Mouse (Mus musculus) olfactory bulb, adult 2 months (tissue): ENCODE measurements around the gene Hint3. TPM values are rescaled to one million over a fixed set of nuclear protein-coding genes. Genes with fewer than 3 reads are reported as not detected.
"Not testable (repeated sequence)": the region's sequence is repeated elsewhere in the genome, so short reads cannot be mapped to it uniquely, and the experiment has no call there.

Source experiments
- H3K27ac ChIP-seq: fragments of 200-500 bp; 2 replicates; pipeline ENCODE4 v1.5.1; 2012; ENCODE audit warnings: low read depth, low read length; ENCODE audit not compliant: insufficient read depth
- H3K4me1 ChIP-seq: fragments of 200-500 bp; 2 replicates; pipeline ENCODE4 v1.6.1; 2012; ENCODE audit warnings: low read length; ENCODE audit not compliant: control insufficient read depth, insufficient read depth
- H3K4me3 ChIP-seq: fragments of 200-500 bp; 2 replicates; pipeline ENCODE4 v1.5.1; 2012; ENCODE audit warnings: mild to moderate bottlenecking, low read depth, low read length, moderate library complexity; ENCODE audit not compliant: insufficient read depth
- CTCF ChIP-seq: fragments of 200-500 bp; IDR thresholded peaks from 2 replicates; pipeline ENCODE4 v1.5.1; 2012; ENCODE audit warnings: low read depth, mild to moderate bottlenecking, low read length, moderate library complexity; ENCODE audit not compliant: insufficient read depth
- POLR2A ChIP-seq: fragments of 200-500 bp; IDR thresholded peaks from 2 replicates; pipeline ENCODE4 v1.6.1; 2012; ENCODE audit warnings: mild to moderate bottlenecking, low read depth, low read length, moderate library complexity; ENCODE audit not compliant: insufficient read depth
- WGBS: fragments of 180-500 bp; shearing (Covaris S2); methylation state at CpG from one replicate; pipeline ENCODE4 v1.1.7; 2018; 5-methylcytosine and 5-hydroxymethylcytosine counted together
- polyA plus RNA-seq: library from polyadenylated mRNA; stranded (reverse); fragments of >200 nt; gene quantifications from 2 replicates; pipeline ENCODE4 v1.2.4, GENCODE M21; 2012; ENCODE audit warnings: low replicate concordance; ENCODE audit not compliant: missing spikeins, insufficient read depth, insufficient read length

Gene Hint3
- polyA plus RNA-seq = not detected in 2 replicates

DNA sequence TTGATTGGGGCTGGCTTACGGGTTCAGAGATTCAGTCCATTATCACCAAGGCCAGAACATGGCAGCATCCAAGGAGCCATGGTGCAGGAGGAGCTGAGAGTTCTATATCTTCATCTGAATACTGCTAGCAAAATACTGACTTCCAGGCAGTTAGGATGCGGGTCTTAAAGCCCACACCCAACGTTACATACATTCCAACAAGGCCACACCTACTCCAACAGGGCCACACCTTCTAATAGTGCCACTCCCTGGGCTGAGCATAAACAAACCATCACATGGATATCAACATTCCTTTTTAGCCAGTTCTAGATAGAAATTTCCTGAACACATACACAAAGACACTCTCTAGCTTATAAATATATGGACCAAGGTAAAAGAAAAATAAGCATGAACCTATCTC, at the start of gene Hint3:
TSS of gene Hint3 (minus strand) at position 120 of the 400 bp plus-strand sequence.
- Histone ChIP-seq H3K27ac (no peak within 1 kb of the TSS), H3K4me1 (no peaks in the 10 kb centered on the region), H3K4me3 (no peak within 1 kb of the TSS)
- no peak for TF ChIP-seq POLR2A
- no peak for TF ChIP-seq CTCF
- WGBS = 91% methylated on average over 3 of the region's 3 CpGs

DNA sequence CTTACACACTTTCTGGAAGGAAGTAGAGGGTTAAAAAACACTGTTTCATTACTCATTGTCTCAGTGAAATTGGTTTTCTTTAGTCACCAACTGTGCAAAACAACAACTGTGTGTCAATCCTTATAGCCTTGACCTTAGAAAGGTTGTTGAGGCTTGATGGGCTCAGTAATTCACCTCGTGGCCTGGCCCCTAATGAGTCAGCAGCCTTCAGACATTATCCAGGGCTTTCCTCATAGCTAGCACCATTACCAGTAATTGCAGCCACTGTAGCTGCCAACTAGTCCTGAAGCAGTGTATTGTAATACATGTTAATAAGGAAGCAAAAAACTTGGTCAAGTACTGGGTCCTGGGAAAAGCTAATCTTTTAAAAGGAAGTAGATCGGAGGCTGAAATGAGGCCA, 48.6 kb upstream of the Hint3 start:
- 29% methylated on average over 2 of the region's 2 CpGs for WGBS
- no peaks in the 10 kb centered on the region for H3K4me1 ChIP-seq
- TF ChIP-seq CTCF = no peak
- H3K27ac ChIP-seq = no peak overlapping the region
- H3K4me3 ChIP-seq = no peak overlapping the region

DNA sequence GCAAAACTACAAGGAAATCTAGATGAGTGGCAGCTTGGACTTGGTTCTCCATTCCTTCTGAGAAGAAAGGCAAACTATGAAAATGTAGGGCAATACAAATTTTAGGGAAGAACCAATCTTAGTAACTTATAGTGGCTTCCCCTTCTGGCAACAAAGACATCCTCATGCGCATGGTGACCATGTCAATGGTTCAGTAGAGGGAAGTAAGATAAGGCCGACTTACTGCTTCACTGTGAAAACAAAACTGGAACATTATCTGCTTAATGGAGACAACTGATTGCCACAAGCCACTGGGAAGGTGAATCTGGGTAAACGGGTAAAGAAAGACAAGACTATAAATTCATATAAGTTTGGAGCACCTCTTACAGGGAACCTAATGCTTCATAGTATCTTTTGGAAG, 45.4 kb upstream of the Hint3 start:
- 96% methylated on average over 3 of the region's 3 CpGs for WGBS
- Histone ChIP-seq H3K4me1 (no peaks in the 10 kb centered on the region), H3K27ac (no peak overlapping the region), H3K4me3 (no peak overlapping the region)
- TF ChIP-seq POLR2A = no peak
- no peak for TF ChIP-seq CTCF

DNA sequence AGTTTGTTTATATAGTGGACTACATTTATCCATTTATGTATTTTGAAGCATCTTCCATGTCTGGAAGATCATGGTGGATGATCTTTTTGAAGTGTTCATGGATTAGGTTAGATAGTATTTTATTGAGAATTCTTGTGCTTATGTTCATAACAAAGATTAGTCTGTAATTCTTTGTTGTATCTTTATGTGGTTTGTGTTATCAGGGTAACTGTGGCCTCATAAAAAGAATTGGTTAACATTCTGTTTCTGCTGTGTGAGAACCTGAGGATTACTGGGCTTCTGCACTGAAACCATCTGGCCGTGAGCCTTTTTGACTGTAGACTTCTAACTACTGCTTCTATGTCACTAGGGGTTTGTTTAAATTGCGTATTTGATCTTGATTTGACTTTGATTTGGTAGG, 37.1 kb upstream of the Hint3 start:
- no peak for TF ChIP-seq CTCF
- no peak for TF ChIP-seq POLR2A
- H3K4me3 ChIP-seq = no peak overlapping the region
- H3K27ac ChIP-seq = no peak overlapping the region
- WGBS = 91% methylated on average over 2 of the region's 2 CpGs
- H3K4me1 ChIP-seq = no peaks in the 10 kb centered on the region

GRCm38 (mm10) chr10:30660564-30661328, 31.3 kb upstream of the Hint3 start:
- TF ChIP-seq CTCF (no peak), POLR2A (no peak)
- Histone ChIP-seq H3K4me3 (no peak overlapping the region), H3K27ac (no peak overlapping the region), H3K4me1 (no peaks in the 10 kb centered on the region)
- 83% methylated on average over 6 of the region's 6 CpGs for WGBS

GRCm38 (mm10) chr10:30655655-30656054, 26.2 kb upstream of the Hint3 start:
- TF ChIP-seq CTCF (no peak), POLR2A (no peak)
- WGBS = 36% methylated on average over 5 of the region's 5 CpGs
- Histone ChIP-seq H3K27ac (no peak overlapping the region), H3K4me1 (no peaks in the 10 kb centered on the region), H3K4me3 (peak overlapping the region; percentile 14; the same call in 1 of the 2 replicates)

DNA sequence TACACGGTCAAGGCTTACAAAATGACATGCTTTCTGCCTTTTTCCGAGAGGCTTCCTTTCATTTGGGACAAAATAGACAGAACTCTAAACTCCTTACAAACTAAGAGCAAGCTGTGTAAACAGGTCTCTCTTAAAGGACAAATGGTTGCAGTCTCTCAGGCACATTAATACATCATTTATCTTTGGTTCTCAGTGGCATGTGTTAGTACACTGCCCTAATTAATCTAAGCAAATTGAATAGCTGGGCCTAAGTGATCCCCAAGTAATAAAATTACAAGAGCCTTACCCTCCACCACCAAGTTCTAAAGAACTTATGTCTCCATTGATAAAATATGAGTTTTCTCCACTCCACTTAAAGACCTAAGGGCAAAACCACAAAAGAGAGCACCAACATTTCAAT, 18.2 kb upstream of the Hint3 start:
- no peaks in the 10 kb centered on the region for H3K4me1 ChIP-seq
- 65% methylated on average over 2 of the region's 2 CpGs for WGBS
- H3K27ac ChIP-seq = no peak overlapping the region
- TF ChIP-seq CTCF (no peak), POLR2A (no peak)
- no peak overlapping the region for H3K4me3 ChIP-seq

- 76% methylated on average over 3 of the region's 3 CpGs for WGBS
Measured at GRCm38 (mm10) chr10:30638216-30638615, 8.8 kb upstream of the Hint3 start.

GRCm38 (mm10) chr10:30636474-30637154, 7.2 kb upstream of the Hint3 start:
- not testable (repeated sequence) for H3K4me1 ChIP-seq, H3K4me3 ChIP-seq, H3K27ac ChIP-seq
- 92% methylated on average over 1 of the region's 1 CpGs for WGBS

More at GRCm38 (mm10) chr10:30638216-30638615, 8.8 kb upstream of the Hint3 start:
- no peak overlapping the region for H3K27ac ChIP-seq
- TF ChIP-seq POLR2A (no peak), CTCF (no peak)
- H3K4me1 ChIP-seq = no peaks in the 10 kb centered on the region
- no peak overlapping the region for H3K4me3 ChIP-seq
